Mouse (Mus musculus) neutrophil, adult 5-6 weeks (primary cell): ENCODE results near the gene Fntb. TPM values are rescaled to one million over a fixed set of nuclear protein-coding genes. Genes with fewer than 3 reads are reported as not detected.

ENCODE experiments used
- ATAC-seq: fragments of 151-379, 151-347 bp; 2 replicates; pipeline ENCODE4 v1.8.0; 2017; ENCODE audit warnings: mild to moderate bottlenecking, moderate TSS enrichment; ENCODE audit not compliant: insufficient number of reproducible peaks, poor library complexity, low FRiP score, severe bottlenecking; ENCODE audit errors: extremely low read depth
- total RNA-seq: library from RNA; stranded (forward); fragments of 200-1000 nt; gene quantifications from 2 replicates; pipeline ENCODE4 v1.2.3, GENCODE M21; 2017

Gene Fntb
- total RNA-seq = 6.2 and 6.4 TPM in 2 replicates

GRCm38 (mm10) chr12:76765354-76765851 lies at the start of gene Fntb, which contains the start of gene Churc1:
Gene Fntb (plus strand): TSS chr12:76765589.
Gene Churc1 (plus strand): TSS chr12:76765538.
- ATAC-seq = peak; percentile 93

GRCm38 (mm10) chr12:76718384-76718783 lies 47.0 kb upstream of the Fntb start:
- ATAC-seq = no peak

GRCm38 (mm10) chr12:76720572-76720971 lies 44.8 kb upstream of the Fntb start:
- no peak for ATAC-seq

- no peak for ATAC-seq
Observed at GRCm38 (mm10) chr12:76722026-76722425, 43.4 kb upstream of the Fntb start.

- no peak for ATAC-seq
Observed at GRCm38 (mm10) chr12:76727955-76728354, 37.4 kb upstream of the Fntb start.

GRCm38 (mm10) chr12:76750866-76751459 lies 14.4 kb upstream of the Fntb start:
- ATAC-seq = no peak

- ATAC-seq = peak; percentile 39
Observed at GRCm38 (mm10) chr12:76752652-76753318, 12.6 kb upstream of the Fntb start.

- ATAC-seq = no peak
Observed at GRCm38 (mm10) chr12:76765901-76766630, 677 bp downstream of the Fntb start.

GRCm38 (mm10) chr12:76770841-76771500 lies 5.6 kb downstream of the Fntb start:
- ATAC-seq = no peak

- ATAC-seq = no peak
Observed at GRCm38 (mm10) chr12:76771540-76771939, 6.2 kb downstream of the Fntb start.

- no peak for ATAC-seq
Observed at GRCm38 (mm10) chr12:76774652-76775051, 9.3 kb downstream of the Fntb start.

GRCm38 (mm10) chr12:76775132-76775531 lies 9.7 kb downstream of the Fntb start:
- no peak for ATAC-seq

GRCm38 (mm10) chr12:76776898-76777297 lies 11.5 kb downstream of the Fntb start:
- no peak for ATAC-seq

GRCm38 (mm10) chr12:76777845-76778244 lies 12.5 kb downstream of the Fntb start:
- ATAC-seq = no peak

GRCm38 (mm10) chr12:76778305-76779083 lies 13.1 kb downstream of the Fntb start:
- no peak for ATAC-seq

GRCm38 (mm10) chr12:76779951-76780350 lies 14.6 kb downstream of the Fntb start:
- ATAC-seq = no peak

GRCm38 (mm10) chr12:76780639-76781468 lies 15.5 kb downstream of the Fntb start:
- no peak for ATAC-seq
